ENCODE assay signal across 9 mouse cellular contexts in genomic region chr19:17591335-17591734, GRCm38 (mm10).
DNase-seq lines count a peak whose midpoint lies in the region; ATAC-seq and TF ChIP-seq lines count a peak whose summit lies in the region.
"Had no signal": no experiment of that assay in that cellular context is flagged by ENCODE, and none has a peak within 500 bp of the region (broad histone marks: within the 10 kb centered on the region; RNA-seq: fewer than 3 reads in every experiment).

No protein-coding gene starts in this region.

- no peak overlapping the region for H3K4me3 ChIP-seq in limb, embryonic 14.5 days (replicated peaks; ENCODE audit: low read length)
- H3K4me3 ChIP-seq: heart, embryonic 12.5 days; myocyte had no signal

- H3K9me3 ChIP-seq in limb, embryonic 14.5 days (ENCODE audit: control insufficient read depth, low read length) = no peaks in the 10 kb centered on the region
- H3K9me3 ChIP-seq: heart, embryonic 12.5 days had no signal

- peak; percentile 81 for ATAC-seq in limb, embryonic 14.5 days (ENCODE audit: low FRiP score, low read depth)

- H3K4me1 ChIP-seq in limb, embryonic 14.5 days (ENCODE audit: control insufficient read depth, insufficient read depth, low read length) = peaks cover 24% of the 10 kb centered on the region

- no peak for TF ChIP-seq POLR2A in limb, embryonic 14.5 days (IDR thresholded peaks at IDR 0.05; ENCODE audit: borderline replicate concordance, extremely low read depth, insufficient read depth, insufficient read length)

- WGBS in limb, embryonic 14.5 days = 13% methylated on average over 8 of the region's 8 CpGs

- H3K27ac ChIP-seq in limb, embryonic 14.5 days (replicated peaks; ENCODE audit: low read depth, low read length) = no peak overlapping the region; the same call in 1 of the 2 replicates

- H3K4me2 ChIP-seq in limb, embryonic 14.5 days (replicated peaks; ENCODE audit: low read depth, low read length, severe bottlenecking) = no peak overlapping the region
- H3K4me2 ChIP-seq: heart, embryonic 12.5 days had no signal

- no peak overlapping the region for H3K9ac ChIP-seq in limb, embryonic 14.5 days (ENCODE audit: low read depth, low read length, severe bottlenecking)
- H3K9ac ChIP-seq: heart, embryonic 12.5 days had no signal

- DNase-seq in right cerebral cortex, postnatal 10 days (ENCODE audit: low spot score in 2 of 2) = peak; percentile 26 to 32
- no peak for DNase-seq in right cerebral cortex, postnatal 14 days
- DNase-seq in gastrocnemius, postnatal 25 days = peak; percentile 21
- DNase-seq in limb, embryonic 14.5 days (ENCODE audit: low spot score) = peak; percentile 52
- DNase-seq in ovary, postnatal 36 days (ENCODE audit: low spot score) = no peak
- no peak for DNase-seq in adrenal gland, adult 18-20 months (ENCODE audit: low spot score in 2 of 2)
- no peak for DNase-seq in urinary bladder, postnatal 36 days (ENCODE audit: low spot score in 2 of 2)

- H3K36me3 ChIP-seq in limb, embryonic 14.5 days (ENCODE audit: control insufficient read depth, insufficient read depth, low read length) = no peaks in the 10 kb centered on the region

- no peaks in the 10 kb centered on the region for H3K27me3 ChIP-seq in limb, embryonic 14.5 days (ENCODE audit: control insufficient read depth, insufficient read depth, low read length)
- H3K27me3 ChIP-seq: heart, embryonic 12.5 days had no signal

Comparison
In these comparisons a context has a peak if more than half of its experiments do, and no peak if none do; other contexts are left out.
1. DNase-seq: peak in right cerebral cortex, postnatal 10 days (2 of 2), gastrocnemius, postnatal 25 days (single experiment) and limb, embryonic 14.5 days (single experiment); none in right cerebral cortex, postnatal 14 days (single experiment), ovary, postnatal 36 days (single experiment), adrenal gland, adult 18-20 months (0 of 2) and urinary bladder, postnatal 36 days (0 of 2).